Mouse (Mus musculus) midbrain, embryonic 11.5 days (tissue): ENCODE measurements around the gene Ptk7. TPM values are rescaled to one million over a fixed set of nuclear protein-coding genes. Genes with fewer than 3 reads are reported as not detected.
A peak's percentile ranks its signal among the peaks of the same experiment; 100 is the strongest.

ENCODE experiments used
- ATAC-seq: fragments of 200-750 bp; cut with Nextera tagmentation; 2 replicates; pipeline ENCODE4 v1.8.0; 2017; ENCODE audit warnings: moderate TSS enrichment, moderate library complexity; ENCODE audit not compliant: low FRiP score
- DNase-seq: peaks from one replicate; pipeline ENCODE4 v3.0.0; 2015; ENCODE audit warnings: low spot score; ENCODE audit errors: missing footprints
- H3K27ac ChIP-seq: fragments of 300-500 bp; sonication (generic); 2 replicates; pipeline ENCODE4 v1.5.1; 2014; ENCODE audit warnings: low read depth, low read length
- H3K27me3 ChIP-seq: fragments of 300-500 bp; sonication (generic); 2 replicates; pipeline ENCODE4 v1.6.1; 2014; ENCODE audit warnings: mild to moderate bottlenecking, low read length, moderate library complexity, mixed read lengths; ENCODE audit not compliant: control insufficient read depth, insufficient read depth
- H3K36me3 ChIP-seq: fragments of 300-500 bp; sonication (generic); 2 replicates; pipeline ENCODE4 v1.6.1; 2014; ENCODE audit warnings: mild to moderate bottlenecking, low read length, moderate library complexity, mixed read lengths; ENCODE audit not compliant: control insufficient read depth, insufficient read depth
- H3K4me1 ChIP-seq: fragments of 300-500 bp; sonication (generic); 2 replicates; pipeline ENCODE4 v1.6.1; 2014; ENCODE audit warnings: low read length; ENCODE audit not compliant: control insufficient read depth, insufficient read depth
- H3K4me2 ChIP-seq: fragments of 300-500 bp; sonication (generic); 2 replicates; pipeline ENCODE4 v1.6.1; 2014; ENCODE audit warnings: mild to moderate bottlenecking, moderate library complexity
- H3K4me3 ChIP-seq: fragments of 300-500 bp; sonication (generic); 2 replicates; pipeline ENCODE4 v1.5.1; 2014; ENCODE audit warnings: low read depth, low read length
- H3K9ac ChIP-seq: fragments of 300-500 bp; sonication (generic); 2 replicates; pipeline ENCODE4 v1.6.1; 2014; ENCODE audit warnings: low read length
- H3K9me3 ChIP-seq: fragments of 300-500 bp; sonication (generic); 2 replicates; pipeline ENCODE4 v1.6.1; 2016; ENCODE audit warnings: low read length; ENCODE audit not compliant: control insufficient read depth
- WGBS: fragments of 180-500 bp; shearing (Covaris S2); extraction: QIAGEN DNeasy Blood & Tissue Kit; methylation state at CpG from one replicate; pipeline ENCODE4 v1.1.7; 2014; 5-methylcytosine and 5-hydroxymethylcytosine counted together
- microRNA-seq: library from miRNA; unstranded; fragments of <30 nt; microRNA quantifications from one replicate; pipeline ENCODE4, GENCODE M21; 2017
- polyA plus RNA-seq: library from polyadenylated mRNA; unstranded; fragments of >200 nt; fragmentation: Nextera tagmentation; extraction: Ambion mirVana; gene quantifications from 2 replicates; pipeline ENCODE4 v1.2.1, GENCODE M21; 2014

Gene Ptk7
- polyA plus RNA-seq, 1 experiment from 2014 or later, result 19.5 TPM

DNA sequence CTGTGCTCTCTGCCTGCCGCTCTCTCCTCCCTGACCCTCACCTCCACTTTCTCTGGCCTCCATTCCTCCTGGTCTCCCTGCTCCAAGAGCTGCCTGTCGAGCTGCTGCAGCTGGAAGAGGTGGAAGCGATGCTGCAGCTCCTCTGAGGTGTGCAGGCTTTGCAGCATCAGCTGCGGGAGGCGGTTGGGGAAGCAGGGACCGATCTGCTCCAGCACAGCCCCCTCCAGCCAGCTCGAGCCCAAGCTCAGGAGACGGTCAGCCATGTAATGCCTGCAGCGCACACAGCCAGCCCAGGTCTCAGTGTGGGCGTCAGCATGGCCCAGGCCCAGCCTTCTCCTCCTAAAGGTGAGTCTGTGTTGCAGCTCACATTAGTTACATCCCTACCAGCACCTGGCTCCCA lies 109.3 kb downstream of the Ptk7 start:
- Histone ChIP-seq H3K4me1 (0 out of 2 replicates have a peak, but pooled peaks cover 4% of the 10 kb centered on the region), H3K27ac (no peak overlapping the region), H3K4me2 (peak overlapping the region; percentile 11; the same call in 1 of the 2 replicates), H3K9ac (peak overlapping the region; percentile 27; the same call in 1 of the 2 replicates), H3K36me3 (no peaks in the 10 kb centered on the region), H3K9me3 (no peaks in the 10 kb centered on the region), H3K4me3 (no peak overlapping the region), H3K27me3 (peaks cover 3% of the 10 kb centered on the region; the same call in 1 of the 2 replicates)
- WGBS, result 51% methylated on average over 10 of the region's 10 CpGs
- no peak for ATAC-seq
- DNase-seq, result no peak

Small RNA genes within 50 kb of the gene (microRNA-seq; reads per million reads assigned to microRNA genes)
- gene Mir6976, result not detected

Other genes starting within 250 kb of the Ptk7 start
- 14.0 and 14.8 TPM in 2 replicates for gene Zfp318, start 245.8 kb downstream of the Ptk7 start, polyA plus RNA-seq
- gene Crip3, start 200.6 kb downstream of the Ptk7 start, polyA plus RNA-seq, result 0.55 and 0.85 TPM in 2 replicates
- gene Slc22a7, start 191.0 kb downstream of the Ptk7 start, polyA plus RNA-seq, result not detected in 2 replicates
- gene Ttbk1, start 141.8 kb downstream of the Ptk7 start, polyA plus RNA-seq, result 2.1 and 2.6 TPM in 2 replicates
- gene Dnph1, start 132.8 kb downstream of the Ptk7 start, polyA plus RNA-seq, result 71.7 and 77.2 TPM in 2 replicates
- 2.6 and 4.1 TPM in 2 replicates for gene Cul9, start 83.1 kb downstream of the Ptk7 start, polyA plus RNA-seq
- gene Srf, start 73.3 kb downstream of the Ptk7 start, polyA plus RNA-seq, result 3.6 and 6.0 TPM in 2 replicates
- 26.6 and 29.8 TPM in 2 replicates for gene Klc4, start 16.5 kb upstream of the Ptk7 start, polyA plus RNA-seq
- 97.8 and 100 TPM in 2 replicates for gene Mrpl2, start 16.7 kb upstream of the Ptk7 start, polyA plus RNA-seq
- gene Cul7, start 20.8 kb upstream of the Ptk7 start, polyA plus RNA-seq, result 26.2 and 26.8 TPM in 2 replicates
- gene Rrp36, start 44.8 kb upstream of the Ptk7 start, polyA plus RNA-seq, result 53.4 and 60.0 TPM in 2 replicates
- 185 and 192 TPM in 2 replicates for gene Mea1, start 49.3 kb upstream of the Ptk7 start, polyA plus RNA-seq
- 103 and 109 TPM in 2 replicates for gene Klhdc3, start 51.4 kb upstream of the Ptk7 start, polyA plus RNA-seq
- gene Ppp2r5d, start 75.6 kb upstream of the Ptk7 start, polyA plus RNA-seq, result 106 and 110 TPM in 2 replicates
- gene Pex6, start 82.0 kb upstream of the Ptk7 start, polyA plus RNA-seq, result 12.8 and 16.5 TPM in 2 replicates
- gene Gnmt, start 99.7 kb upstream of the Ptk7 start, polyA plus RNA-seq, result 0.37 and 0.82 TPM in 2 replicates
- 49.8 and 56.3 TPM in 2 replicates for gene Cnpy3, start 122.7 kb upstream of the Ptk7 start, polyA plus RNA-seq
- gene Ptcra, start 134.2 kb upstream of the Ptk7 start, polyA plus RNA-seq, result 0.48 and 0.70 TPM in 2 replicates
- 55.0 and 57.9 TPM in 2 replicates for gene 2310039H08Rik, start 143.1 kb upstream of the Ptk7 start, polyA plus RNA-seq
- gene Rpl7l1, start 153.2 kb upstream of the Ptk7 start, polyA plus RNA-seq, result 170 and 179 TPM in 2 replicates
- 5.8 and 6.4 TPM in 2 replicates for gene Bicral, start 229.0 kb upstream of the Ptk7 start, polyA plus RNA-seq